Mouse (Mus musculus) hindbrain, embryonic 15.5 days (tissue): ENCODE data around the gene Me1. TPM values are rescaled to one million over a fixed set of nuclear protein-coding genes. Genes with fewer than 3 reads are reported as not detected.

Source experiments
- ATAC-seq: fragments of 200-750 bp; cut with Nextera tagmentation; 2 replicates; pipeline ENCODE4 v1.8.0; 2017; ENCODE audit warnings: low read depth, moderate number of reproducible peaks, moderate TSS enrichment; ENCODE audit not compliant: low FRiP score
- H3K27ac ChIP-seq: fragments of 300-500 bp; sonication (generic); replicated peaks from 2 replicates; pipeline ENCODE4 v1.5.1; 2015; ENCODE audit warnings: mild to moderate bottlenecking, inconsistent platforms
- H3K27me3 ChIP-seq: fragments of 300-500 bp; sonication (generic); 2 replicates; pipeline ENCODE4 v1.6.1; 2015; ENCODE audit warnings: control low read depth, inconsistent platforms
- H3K36me3 ChIP-seq: fragments of 300-500 bp; sonication (generic); 2 replicates; pipeline ENCODE4 v1.6.1; 2015; ENCODE audit warnings: control low read depth, inconsistent platforms
- H3K4me1 ChIP-seq: fragments of 300-500 bp; sonication (generic); replicated peaks from 2 replicates; pipeline ENCODE4 v1.6.1; 2015; ENCODE audit warnings: control low read depth, inconsistent platforms
- H3K4me2 ChIP-seq: fragments of 300-500 bp; sonication (generic); 2 replicates; pipeline ENCODE4 v1.6.1; 2015; ENCODE audit warnings: moderate library complexity, mild to moderate bottlenecking, inconsistent platforms
- H3K4me3 ChIP-seq: fragments of 300-500 bp; sonication (generic); 2 replicates; pipeline ENCODE4 v1.5.1; 2015; ENCODE audit warnings: mild to moderate bottlenecking, inconsistent platforms
- H3K9ac ChIP-seq: fragments of 300-500 bp; sonication (generic); 2 replicates; pipeline ENCODE4 v1.6.1; 2015; ENCODE audit warnings: inconsistent platforms
- H3K9me3 ChIP-seq: fragments of 300-500 bp; sonication (generic); 2 replicates; pipeline ENCODE4 v1.6.1; 2016; ENCODE audit warnings: control low read depth, inconsistent platforms
- WGBS: fragments of 180-500 bp; shearing (Covaris S2); methylation state at CpG from one replicate; pipeline ENCODE4 v1.1.7; 2015; 5-methylcytosine and 5-hydroxymethylcytosine counted together
- polyA plus RNA-seq: library from polyadenylated mRNA; unstranded; fragments of >200 nt; fragmentation: Nextera tagmentation; extraction: Ambion mirVana; gene quantifications from 2 replicates; pipeline ENCODE4 v1.2.1, GENCODE M21; 2015

Me1 gene
- polyA plus RNA-seq, 1 experiment from 2014 or later: 52.6 TPM

DNA sequence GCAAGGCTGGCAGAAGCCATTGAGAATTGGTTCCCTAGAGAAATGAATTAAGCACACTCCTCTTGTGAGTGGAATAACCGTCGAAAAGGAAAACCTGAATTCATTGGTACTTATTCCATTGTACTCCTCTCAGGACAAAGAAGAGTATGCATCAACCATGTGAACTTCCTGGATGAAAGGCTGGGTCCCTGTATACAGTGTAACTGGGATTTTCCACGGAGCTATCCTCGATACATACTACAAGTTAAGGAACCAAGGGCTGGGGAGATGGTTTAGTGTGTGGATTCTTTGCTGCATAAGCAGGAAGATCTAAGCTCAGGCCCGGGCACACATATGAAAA is 30.6 kb upstream of the Me1 start:
- 71% methylated on average over 5 of the region's 5 CpGs for WGBS
- Histone ChIP-seq H3K36me3 (no peaks in the 10 kb centered on the region), H3K9me3 (no peaks in the 10 kb centered on the region), H3K9ac (no peak overlapping the region), H3K4me1 (peaks cover 6% of the 10 kb centered on the region; the same call in 1 of the 2 replicates), H3K4me3 (no peak overlapping the region), H3K27ac (no peak overlapping the region), H3K4me2 (no peak overlapping the region), H3K27me3 (no peaks in the 10 kb centered on the region)
- peak; percentile 40 for ATAC-seq

DNA sequence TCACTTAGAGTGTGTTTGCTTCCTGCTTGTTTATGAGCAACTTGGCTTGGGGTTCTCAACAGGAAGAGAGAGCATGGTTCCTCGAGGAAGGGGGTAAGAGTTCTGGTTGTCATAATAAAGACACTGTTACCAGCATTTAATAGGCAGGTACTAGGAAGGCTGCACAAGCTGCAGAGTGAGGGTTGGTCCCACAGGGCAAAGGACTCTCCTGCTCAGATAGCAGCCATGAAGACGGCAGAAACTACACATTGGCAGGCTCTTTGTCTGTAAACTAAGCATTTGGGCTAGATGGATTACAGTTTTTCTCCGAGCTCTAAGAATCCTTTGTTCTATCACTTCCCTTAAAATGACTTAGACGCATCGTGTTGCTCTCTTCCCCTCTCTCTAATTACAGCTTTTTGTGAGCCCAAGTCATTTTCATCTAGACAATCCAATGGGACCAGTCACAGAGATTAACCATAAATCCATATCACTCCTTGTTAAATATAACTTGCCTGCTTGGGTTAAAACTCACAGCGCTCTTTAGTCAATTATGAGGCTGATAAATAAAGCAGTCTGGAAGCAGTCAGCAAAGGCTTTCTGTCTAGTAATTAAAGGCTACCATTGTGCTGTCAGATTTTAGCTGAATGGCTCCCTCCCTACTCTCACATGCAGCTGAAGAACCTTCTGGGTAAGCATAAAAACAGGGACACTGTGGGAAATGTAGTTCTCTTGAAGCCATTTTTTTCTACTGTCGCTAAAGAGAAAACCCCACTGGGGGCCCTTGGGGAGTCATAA is 30.0 kb upstream of the Me1 start:
- peak; percentile 72 for ATAC-seq
- Histone ChIP-seq H3K27ac (peak overlapping the region; percentile 61), H3K4me2 (peak overlapping the region; percentile 12; the same call in 1 of the 2 replicates), H3K9ac (no peak overlapping the region), H3K4me3 (no peak overlapping the region), H3K36me3 (no peaks in the 10 kb centered on the region), H3K9me3 (no peaks in the 10 kb centered on the region), H3K27me3 (no peaks in the 10 kb centered on the region), H3K4me1 (peaks cover 6% of the 10 kb centered on the region; the same call in 1 of the 2 replicates)
- WGBS: 47% methylated on average over 7 of the region's 7 CpGs

DNA sequence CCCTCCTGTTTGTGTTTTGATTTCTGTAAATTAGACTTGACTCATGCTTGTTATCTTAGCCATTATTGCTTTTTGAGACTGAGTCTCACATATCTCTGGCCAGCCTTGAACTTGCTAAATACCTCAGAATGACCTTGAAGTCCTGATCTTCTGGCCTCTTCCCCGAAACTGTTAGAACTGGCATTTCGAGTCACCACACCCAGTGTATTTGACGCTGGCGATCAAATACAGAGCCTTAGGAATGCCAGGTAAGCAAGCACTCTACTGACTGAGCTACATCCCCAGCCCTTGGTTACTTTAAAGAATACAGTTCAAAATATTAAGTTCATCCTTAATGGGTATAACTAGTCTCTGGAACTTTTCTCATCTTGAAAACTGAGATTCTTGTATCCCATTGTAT is 29.3 kb upstream of the Me1 start:
- Histone ChIP-seq H3K4me3 (no peak overlapping the region), H3K27me3 (no peaks in the 10 kb centered on the region), H3K9me3 (no peaks in the 10 kb centered on the region), H3K4me1 (peaks cover 6% of the 10 kb centered on the region; the same call in 1 of the 2 replicates), H3K9ac (no peak overlapping the region), H3K36me3 (no peaks in the 10 kb centered on the region), H3K27ac (no peak overlapping the region), H3K4me2 (no peak overlapping the region)
- no peak for ATAC-seq
- 96% methylated on average over 4 of the region's 4 CpGs for WGBS

GRCm38 (mm10) chr9:86720794-86721193 is 25.0 kb upstream of the Me1 start:
- peaks cover 4% of the 10 kb centered on the region; the same call in 1 of the 2 replicates for H3K4me1 ChIP-seq
- H3K27ac ChIP-seq: no peak overlapping the region
- H3K9me3 ChIP-seq: no peaks in the 10 kb centered on the region
- WGBS: 88% methylated on average over 2 of the region's 2 CpGs
- H3K27me3 ChIP-seq: no peaks in the 10 kb centered on the region
- no peak for ATAC-seq
- H3K36me3 ChIP-seq: no peaks in the 10 kb centered on the region
- H3K4me2 ChIP-seq: no peak overlapping the region
- no peak overlapping the region for H3K9ac ChIP-seq
- no peak overlapping the region for H3K4me3 ChIP-seq

GRCm38 (mm10) chr9:86720227-86720626 is 24.5 kb upstream of the Me1 start:
- Histone ChIP-seq H3K27me3 (no peaks in the 10 kb centered on the region), H3K36me3 (no peaks in the 10 kb centered on the region), H3K4me1 (no peaks in the 10 kb centered on the region), H3K9ac (no peak overlapping the region), H3K9me3 (no peaks in the 10 kb centered on the region), H3K4me3 (no peak overlapping the region), H3K27ac (no peak overlapping the region), H3K4me2 (no peak overlapping the region)
- WGBS: 91% methylated on average over 5 of the region's 5 CpGs
- ATAC-seq: no peak

DNA sequence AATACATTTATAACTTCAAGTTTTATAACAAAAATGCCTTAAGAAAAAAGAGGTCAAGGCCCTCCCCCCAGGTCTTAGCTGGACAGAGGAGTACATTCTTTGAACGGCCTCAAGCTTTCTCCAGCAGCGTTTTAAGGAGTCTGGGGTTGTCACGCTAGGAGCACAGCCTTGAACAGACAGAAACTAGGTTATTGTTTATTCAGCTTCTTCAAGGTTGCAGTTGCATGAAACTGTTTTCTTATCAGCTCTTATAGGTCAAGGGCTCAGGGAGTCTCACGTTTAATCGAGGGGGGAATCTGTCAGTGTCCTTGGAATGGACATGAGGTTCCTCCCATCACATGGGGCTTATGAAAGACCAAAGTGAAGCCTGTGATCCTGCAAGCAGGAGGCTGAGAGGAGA is 21.4 kb upstream of the Me1 start:
- H3K36me3 ChIP-seq: no peaks in the 10 kb centered on the region
- H3K4me1 ChIP-seq: no peaks in the 10 kb centered on the region
- H3K27ac ChIP-seq: no peak overlapping the region
- H3K27me3 ChIP-seq: no peaks in the 10 kb centered on the region
- no peak overlapping the region for H3K9ac ChIP-seq
- 76% methylated on average over 5 of the region's 5 CpGs for WGBS
- H3K9me3 ChIP-seq: no peaks in the 10 kb centered on the region
- H3K4me3 ChIP-seq: no peak overlapping the region
- no peak for ATAC-seq
- no peak overlapping the region for H3K4me2 ChIP-seq

- 56% methylated on average over 2 of the region's 2 CpGs for WGBS
Measured at GRCm38 (mm10) chr9:86716540-86716939, 20.8 kb upstream of the Me1 start.

GRCm38 (mm10) chr9:86714089-86714488 is 18.3 kb upstream of the Me1 start:
- no peaks in the 10 kb centered on the region for H3K36me3 ChIP-seq
- no peak overlapping the region for H3K9ac ChIP-seq
- H3K4me3 ChIP-seq: no peak overlapping the region
- no peaks in the 10 kb centered on the region for H3K9me3 ChIP-seq
- H3K27me3 ChIP-seq: no peaks in the 10 kb centered on the region
- no peak overlapping the region for H3K4me2 ChIP-seq
- no peak overlapping the region for H3K27ac ChIP-seq
- ATAC-seq: no peak
- no peaks in the 10 kb centered on the region for H3K4me1 ChIP-seq
- 88% methylated on average over 3 of the region's 3 CpGs for WGBS

More at GRCm38 (mm10) chr9:86716540-86716939, 20.8 kb upstream of the Me1 start:
- Histone ChIP-seq H3K4me2 (no peak overlapping the region), H3K27ac (no peak overlapping the region), H3K9me3 (no peaks in the 10 kb centered on the region), H3K4me3 (no peak overlapping the region), H3K9ac (no peak overlapping the region), H3K36me3 (no peaks in the 10 kb centered on the region), H3K4me1 (no peaks in the 10 kb centered on the region), H3K27me3 (no peaks in the 10 kb centered on the region)
- no peak for ATAC-seq

DNA sequence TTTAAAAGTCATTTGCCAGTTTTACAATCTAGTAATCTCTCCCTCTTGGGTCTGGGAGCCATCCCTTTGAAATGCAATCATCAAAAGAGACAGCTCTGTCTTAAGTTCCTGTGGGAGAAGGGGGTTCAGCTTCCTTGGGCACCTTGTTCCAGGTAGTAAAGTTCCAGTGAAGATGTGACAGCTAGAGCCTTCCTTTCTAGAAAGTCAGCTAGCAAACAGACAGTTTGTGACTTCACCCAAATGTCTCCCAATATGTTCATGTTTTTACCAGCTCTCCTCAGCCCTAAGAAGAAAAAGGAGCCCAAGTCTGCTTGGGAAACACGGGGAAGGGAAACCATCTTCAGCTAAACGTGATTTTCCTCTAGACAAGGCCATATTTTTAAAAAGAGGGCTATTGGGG is 16.9 kb upstream of the Me1 start:
- H3K4me2 ChIP-seq: no peak overlapping the region
- H3K9ac ChIP-seq: no peak overlapping the region
- ATAC-seq: no peak
- 70% methylated on average over 2 of the region's 2 CpGs for WGBS
- H3K27ac ChIP-seq: no peak overlapping the region
- H3K9me3 ChIP-seq: no peaks in the 10 kb centered on the region
- H3K36me3 ChIP-seq: no peaks in the 10 kb centered on the region
- H3K4me1 ChIP-seq: no peaks in the 10 kb centered on the region
- H3K4me3 ChIP-seq: no peak overlapping the region
- no peaks in the 10 kb centered on the region for H3K27me3 ChIP-seq

- WGBS: 91% methylated on average over 2 of the region's 2 CpGs
- H3K27me3 ChIP-seq: no peaks in the 10 kb centered on the region
Measured at GRCm38 (mm10) chr9:86710091-86710634, 14.4 kb upstream of the Me1 start.

GRCm38 (mm10) chr9:86708921-86709320 is 13.2 kb upstream of the Me1 start:
- Histone ChIP-seq H3K4me3 (no peak overlapping the region), H3K9ac (no peak overlapping the region), H3K36me3 (no peaks in the 10 kb centered on the region), H3K4me2 (no peak overlapping the region), H3K27me3 (no peaks in the 10 kb centered on the region), H3K27ac (no peak overlapping the region), H3K4me1 (no peaks in the 10 kb centered on the region), H3K9me3 (no peaks in the 10 kb centered on the region)
- no peak for ATAC-seq
- 65% methylated on average over 6 of the region's 6 CpGs for WGBS

More at GRCm38 (mm10) chr9:86710091-86710634, 14.4 kb upstream of the Me1 start:
- Histone ChIP-seq H3K4me3 (no peak overlapping the region), H3K9ac (no peak overlapping the region), H3K4me1 (no peaks in the 10 kb centered on the region), H3K27ac (no peak overlapping the region), H3K4me2 (no peak overlapping the region), H3K36me3 (no peaks in the 10 kb centered on the region), H3K9me3 (no peaks in the 10 kb centered on the region)
- no peak for ATAC-seq

GRCm38 (mm10) chr9:86707431-86707830 is 11.7 kb upstream of the Me1 start:
- Histone ChIP-seq H3K4me3 (no peak overlapping the region), H3K4me1 (no peaks in the 10 kb centered on the region), H3K27ac (no peak overlapping the region), H3K36me3 (no peaks in the 10 kb centered on the region), H3K27me3 (no peaks in the 10 kb centered on the region), H3K9ac (no peak overlapping the region), H3K9me3 (no peaks in the 10 kb centered on the region), H3K4me2 (no peak overlapping the region)
- no peak for ATAC-seq
- 80% methylated on average over 1 of the region's 1 CpGs for WGBS
